Mouse (Mus musculus) skeletal muscle tissue, postnatal 0 days (tissue): ENCODE measurements around the gene Meaf6. TPM values are rescaled to one million over a fixed set of nuclear protein-coding genes. Genes with fewer than 3 reads are reported as not detected.

ENCODE experiments used
- polyA plus RNA-seq: library from polyadenylated mRNA; unstranded; fragments of >200 nt; fragmentation: Nextera tagmentation; extraction: Ambion mirVana; gene quantifications from 2 replicates; pipeline ENCODE4 v1.2.1, GENCODE M21; 2015

Meaf6 gene
- 17.1 and 21.5 TPM in 2 replicates for polyA plus RNA-seq

GRCm38 (mm10) chr4:125084403-125085345 lies at the start of gene Meaf6:
Meaf6 (plus strand) TSS chr4:125085134.

DNA sequence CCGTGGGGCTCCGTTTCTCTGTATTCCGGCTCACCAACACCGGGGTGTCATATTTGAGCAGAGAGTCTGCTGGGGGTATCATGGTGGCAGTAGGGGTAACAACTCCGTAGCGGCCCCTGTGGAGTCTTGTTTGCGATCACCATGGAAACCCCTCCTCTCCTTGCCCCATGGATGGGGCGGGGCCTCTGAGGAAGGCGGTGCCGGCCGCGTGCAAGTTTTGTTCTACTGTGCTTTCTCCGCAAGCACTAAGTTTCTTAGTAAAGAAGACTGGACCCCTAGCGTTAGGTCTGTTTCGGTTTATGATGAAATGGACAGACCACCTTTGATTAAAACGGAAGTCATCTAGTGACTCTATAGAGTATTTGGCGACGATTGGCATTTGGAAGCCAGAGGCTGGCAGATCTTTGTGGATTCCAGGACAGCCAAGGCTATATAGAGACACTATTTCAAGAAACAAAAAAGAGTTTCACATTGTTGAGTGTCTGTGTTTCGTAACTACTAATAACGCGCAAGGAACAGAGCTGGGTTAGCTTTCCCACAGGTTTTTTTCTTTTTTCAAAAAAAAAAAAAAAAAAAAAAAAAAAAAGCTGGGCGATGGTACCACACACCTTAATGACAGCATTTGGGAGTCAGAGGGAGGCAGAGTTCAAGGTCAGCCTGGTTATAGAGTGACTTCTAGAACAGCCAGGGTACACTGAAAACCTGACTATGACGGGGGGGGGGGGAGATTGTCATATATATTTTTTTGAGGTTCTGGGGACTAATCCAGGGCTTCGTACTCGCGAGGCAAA lies 19.2 kb upstream of the Meaf6 start, which contains the start of gene Dnali1:
Gene Dnali1 (minus strand): TSS at position 187 of the 791 bp plus-strand sequence.

GRCm38 (mm10) chr4:125066490-125067370 lies 18.2 kb upstream of the Meaf6 start, which contains the start of gene Snip1:
Snip1 (plus strand) TSS chr4:125066672.

DNA sequence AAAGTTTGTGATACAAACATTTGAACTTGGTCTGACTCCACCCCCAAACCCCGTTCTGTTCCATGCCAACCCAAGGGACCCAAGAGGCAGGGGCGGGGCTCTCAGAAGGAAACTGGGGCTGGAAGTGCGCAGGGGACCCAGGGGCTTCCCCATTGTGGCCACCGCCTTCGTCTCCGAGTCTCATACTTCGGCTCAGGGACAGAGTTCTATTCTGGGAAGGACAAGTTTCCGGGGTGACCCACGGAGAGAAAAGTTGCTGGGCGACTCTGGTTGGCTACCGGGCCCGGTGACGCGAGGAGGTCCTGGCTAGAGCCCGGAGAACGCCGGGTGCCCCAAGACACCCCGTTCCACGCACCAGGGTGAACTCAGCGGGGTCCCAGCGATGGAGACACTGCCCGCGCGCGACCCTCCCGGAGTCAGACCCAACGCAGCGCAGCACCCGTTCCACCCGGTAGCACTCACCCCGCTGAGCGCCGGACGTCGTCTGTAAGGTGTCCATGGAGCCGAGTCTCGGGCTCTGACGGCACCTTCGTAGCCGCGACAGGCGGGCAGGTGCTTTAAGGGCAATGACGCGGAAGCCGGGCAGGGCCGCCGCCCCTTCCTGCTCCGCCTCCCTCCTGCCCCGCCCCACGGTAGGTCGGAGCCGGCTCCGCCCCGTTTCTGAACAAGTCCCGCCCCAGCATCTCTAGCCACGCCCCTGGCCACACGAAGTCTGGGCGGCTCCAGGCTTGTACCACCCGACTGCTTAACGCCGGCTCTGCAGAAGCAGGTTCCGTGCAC lies 42.6 kb downstream of the Meaf6 start, which contains the start of gene Zc3h12a:
Gene Zc3h12a (minus strand): TSS at position 536 of the 780 bp plus-strand sequence.

Other genes starting within 250 kb of the Meaf6 start
- 14.4 and 16.5 TPM in 2 replicates for gene Yrdc, start 234.5 kb upstream of the Meaf6 start, polyA plus RNA-seq
- 76.3 and 87.2 TPM in 2 replicates for gene 1110065P20Rik, start 233.9 kb upstream of the Meaf6 start, polyA plus RNA-seq
- gene Maneal, start 223.0 kb upstream of the Meaf6 start, polyA plus RNA-seq: 0.07 TPM in 1 of 2 replicates, not detected in the other
- not detected in 2 replicates for gene Epha10, start 204.2 kb upstream of the Meaf6 start, polyA plus RNA-seq
- gene 9930104L06Rik, start 148.1 kb upstream of the Meaf6 start, polyA plus RNA-seq: 6.2 and 7.4 TPM in 2 replicates
- gene Cdca8, start 145.8 kb upstream of the Meaf6 start, polyA plus RNA-seq: 20.0 and 21.6 TPM in 2 replicates
- gene Rspo1, start 98.7 kb upstream of the Meaf6 start, polyA plus RNA-seq: 0.42 TPM in 1 of 2 replicates, not detected in the other
- 50.3 and 52.8 TPM in 2 replicates for gene Gnl2, start 68.5 kb upstream of the Meaf6 start, polyA plus RNA-seq
- 0.10 TPM in 1 of 2 replicates, not detected in the other for gene Dnali1, start 19.4 kb upstream of the Meaf6 start, polyA plus RNA-seq
- gene Snip1, start 18.5 kb upstream of the Meaf6 start, polyA plus RNA-seq: 11.1 and 11.8 TPM in 2 replicates
- gene Zc3h12a, start 42.7 kb downstream of the Meaf6 start, polyA plus RNA-seq: 0.86 and 0.96 TPM in 2 replicates